Mouse (Mus musculus) hindbrain, embryonic 16.5 days (tissue): ENCODE measurements around the gene Serpinb9b. TPM values are rescaled to one million over a fixed set of nuclear protein-coding genes. Genes with fewer than 3 reads are reported as not detected.

Experiments
- ATAC-seq: fragments of 200-750 bp; cut with Nextera tagmentation; 2 replicates; pipeline ENCODE4 v1.8.0; 2017; ENCODE audit warnings: moderate TSS enrichment, moderate library complexity
- H3K27ac ChIP-seq: fragments of 300-500 bp; sonication (generic); 2 replicates; pipeline ENCODE4 v1.5.1; 2014; ENCODE audit warnings: low read depth, mild to moderate bottlenecking, control low read depth, low read length, moderate library complexity
- H3K27me3 ChIP-seq: fragments of 300-500 bp; sonication (generic); replicated peaks from 2 replicates; pipeline ENCODE4 v1.6.1; 2014; ENCODE audit warnings: low read length; ENCODE audit not compliant: control insufficient read depth, insufficient read depth
- H3K36me3 ChIP-seq: fragments of 300-500 bp; sonication (generic); 2 replicates; pipeline ENCODE4 v1.6.1; 2014; ENCODE audit warnings: mild to moderate bottlenecking, low read length, moderate library complexity, mixed read lengths; ENCODE audit not compliant: control insufficient read depth, insufficient read depth
- H3K4me1 ChIP-seq: fragments of 300-500 bp; sonication (generic); 2 replicates; pipeline ENCODE4 v1.6.1; 2014; ENCODE audit warnings: low read depth, low read length; ENCODE audit not compliant: control insufficient read depth, insufficient read depth
- H3K4me2 ChIP-seq: fragments of 300-500 bp; sonication (generic); 2 replicates; pipeline ENCODE4 v1.6.1; 2014; ENCODE audit warnings: mild to moderate bottlenecking, low read length, control low read depth, moderate library complexity
- H3K4me3 ChIP-seq: fragments of 300-500 bp; sonication (generic); 2 replicates; pipeline ENCODE4 v1.5.1; 2014; ENCODE audit warnings: mild to moderate bottlenecking, low read length, control low read depth, moderate library complexity
- H3K9ac ChIP-seq: fragments of 300-500 bp; sonication (generic); 2 replicates; pipeline ENCODE4 v1.6.1; 2014; ENCODE audit warnings: low read depth, mild to moderate bottlenecking, control low read depth, low read length, moderate library complexity
- H3K9me3 ChIP-seq: fragments of 300-500 bp; sonication (generic); 2 replicates; pipeline ENCODE4 v1.6.1; 2014; ENCODE audit warnings: mild to moderate bottlenecking, low read length, moderate library complexity; ENCODE audit not compliant: control insufficient read depth
- WGBS: fragments of 180-500 bp; shearing (Covaris S2); extraction: QIAGEN DNeasy Blood & Tissue Kit; methylation state at CpG from one replicate; pipeline ENCODE4 v1.1.7; 2014; 5-methylcytosine and 5-hydroxymethylcytosine counted together
- polyA plus RNA-seq: library from polyadenylated mRNA; unstranded; fragments of >200 nt; fragmentation: Nextera tagmentation; extraction: Ambion mirVana; gene quantifications from 2 replicates; pipeline ENCODE4 v1.2.1, GENCODE M21; 2015

Serpinb9b gene
- polyA plus RNA-seq, 1 experiment from 2014 or later = 0.14 TPM

- peaks cover 8% of the 10 kb centered on the region for H3K4me1 ChIP-seq
- H3K4me3 ChIP-seq = no peak overlapping the region
- no peaks in the 10 kb centered on the region for H3K36me3 ChIP-seq
- peak; percentile 95 for ATAC-seq
- no peaks in the 10 kb centered on the region for H3K9me3 ChIP-seq
- peak overlapping the region; percentile 11; the same call in 1 of the 2 replicates for H3K4me2 ChIP-seq
- H3K9ac ChIP-seq = no peak overlapping the region
- H3K27me3 ChIP-seq = no peaks in the 10 kb centered on the region
- peak overlapping the region; percentile 69 for H3K27ac ChIP-seq
Measured at GRCm38 (mm10) chr13:33085695-33086432, 58.6 kb downstream of the Serpinb9b start.

- Histone ChIP-seq H3K27ac (no peak overlapping the region), H3K4me3 (no peak overlapping the region), H3K4me1 (peaks cover 5% of the 10 kb centered on the region), H3K9ac (no peak overlapping the region), H3K27me3 (no peaks in the 10 kb centered on the region), H3K36me3 (no peaks in the 10 kb centered on the region), H3K9me3 (no peaks in the 10 kb centered on the region), H3K4me2 (no peak overlapping the region)
- no peak for ATAC-seq
- 87% methylated on average over 3 of the region's 3 CpGs for WGBS
Measured at GRCm38 (mm10) chr13:33089566-33089965, 62.4 kb downstream of the Serpinb9b start.

- Histone ChIP-seq H3K4me3 (no peak overlapping the region), H3K4me2 (no peak overlapping the region), H3K9ac (no peak overlapping the region), H3K27me3 (no peaks in the 10 kb centered on the region), H3K27ac (no peak overlapping the region), H3K9me3 (no peaks in the 10 kb centered on the region), H3K36me3 (no peaks in the 10 kb centered on the region), H3K4me1 (peaks cover under 1% of the 10 kb centered on the region; the same call in 1 of the 2 replicates)
- no peak for ATAC-seq
- WGBS = 66% methylated on average over 1 of the region's 1 CpGs
Measured at GRCm38 (mm10) chr13:33090546-33090945, 63.3 kb downstream of the Serpinb9b start.

- no peaks in the 10 kb centered on the region for H3K36me3 ChIP-seq
- H3K9ac ChIP-seq = no peak overlapping the region
- H3K4me2 ChIP-seq = no peak overlapping the region
- H3K27me3 ChIP-seq = no peaks in the 10 kb centered on the region
- 80% methylated on average over 1 of the region's 1 CpGs for WGBS
- no peak for ATAC-seq
- H3K9me3 ChIP-seq = no peaks in the 10 kb centered on the region
- H3K27ac ChIP-seq = no peak overlapping the region
- no peaks in the 10 kb centered on the region for H3K4me1 ChIP-seq
- H3K4me3 ChIP-seq = no peak overlapping the region
Measured at GRCm38 (mm10) chr13:33091306-33091705, 64.1 kb downstream of the Serpinb9b start.

Other genes starting within 250 kb of the Serpinb9b start
- gene Mylk4, start 243.5 kb upstream of the Serpinb9b start, polyA plus RNA-seq = 0.14 and 0.55 TPM in 2 replicates
- gene Wrnip1, start 225.4 kb upstream of the Serpinb9b start, polyA plus RNA-seq = 33.9 and 35.6 TPM in 2 replicates
- not detected in 2 replicates for gene D930007J09Rik, start 224.6 kb upstream of the Serpinb9b start, polyA plus RNA-seq
- gene Serpinb1a, start 176.2 kb upstream of the Serpinb9b start, polyA plus RNA-seq = 1.9 and 2.5 TPM in 2 replicates
- not detected in 2 replicates for gene Serpinb1c, start 129.2 kb upstream of the Serpinb9b start, polyA plus RNA-seq
- 1.7 and 2.5 TPM in 2 replicates for gene Serpinb6b, start 62.2 kb upstream of the Serpinb9b start, polyA plus RNA-seq
- gene Serpinb9, start 24.2 kb upstream of the Serpinb9b start, polyA plus RNA-seq = 2.4 and 3.1 TPM in 2 replicates
- 26.4 and 34.9 TPM in 2 replicates for gene Serpinb1b, start 51.2 kb downstream of the Serpinb9b start, polyA plus RNA-seq
- gene Serpinb9c, start 132.3 kb downstream of the Serpinb9b start, polyA plus RNA-seq = not detected in 2 replicates
- not detected in 2 replicates for gene Serpinb9d, start 165.5 kb downstream of the Serpinb9b start, polyA plus RNA-seq
- gene Serpinb9e, start 222.2 kb downstream of the Serpinb9b start, polyA plus RNA-seq = not detected in 2 replicates